Mouse (Mus musculus) midbrain, embryonic 11.5 days (tissue): ENCODE measurements around the gene Vps50. TPM values are rescaled to one million over a fixed set of nuclear protein-coding genes. Genes with fewer than 3 reads are reported as not detected.
"Not testable (repeated sequence)": the region's sequence is repeated elsewhere in the genome, so short reads cannot be mapped to it uniquely, and the experiment has no call there.

Experiments used
- ATAC-seq: fragments of 200-750 bp; cut with Nextera tagmentation; 2 replicates; pipeline ENCODE4 v1.8.0; 2017; ENCODE audit warnings: moderate TSS enrichment, moderate library complexity; ENCODE audit not compliant: low FRiP score
- DNase-seq: peaks from one replicate; pipeline ENCODE4 v3.0.0; 2015; ENCODE audit warnings: low spot score; ENCODE audit errors: missing footprints
- H3K27ac ChIP-seq: fragments of 300-500 bp; sonication (generic); 2 replicates; pipeline ENCODE4 v1.5.1; 2014; ENCODE audit warnings: low read depth, low read length
- H3K27me3 ChIP-seq: fragments of 300-500 bp; sonication (generic); 2 replicates; pipeline ENCODE4 v1.6.1; 2014; ENCODE audit warnings: mild to moderate bottlenecking, low read length, moderate library complexity, mixed read lengths; ENCODE audit not compliant: control insufficient read depth, insufficient read depth
- H3K36me3 ChIP-seq: fragments of 300-500 bp; sonication (generic); 2 replicates; pipeline ENCODE4 v1.6.1; 2014; ENCODE audit warnings: mild to moderate bottlenecking, low read length, moderate library complexity, mixed read lengths; ENCODE audit not compliant: control insufficient read depth, insufficient read depth
- H3K4me1 ChIP-seq: fragments of 300-500 bp; sonication (generic); 2 replicates; pipeline ENCODE4 v1.6.1; 2014; ENCODE audit warnings: low read length; ENCODE audit not compliant: control insufficient read depth, insufficient read depth
- H3K4me2 ChIP-seq: fragments of 300-500 bp; sonication (generic); 2 replicates; pipeline ENCODE4 v1.6.1; 2014; ENCODE audit warnings: mild to moderate bottlenecking, moderate library complexity
- H3K4me3 ChIP-seq: fragments of 300-500 bp; sonication (generic); 2 replicates; pipeline ENCODE4 v1.5.1; 2014; ENCODE audit warnings: low read depth, low read length
- H3K9ac ChIP-seq: fragments of 300-500 bp; sonication (generic); 2 replicates; pipeline ENCODE4 v1.6.1; 2014; ENCODE audit warnings: low read length
- H3K9me3 ChIP-seq: fragments of 300-500 bp; sonication (generic); 2 replicates; pipeline ENCODE4 v1.6.1; 2016; ENCODE audit warnings: low read length; ENCODE audit not compliant: control insufficient read depth
- WGBS: fragments of 180-500 bp; shearing (Covaris S2); extraction: QIAGEN DNeasy Blood & Tissue Kit; methylation state at CpG from one replicate; pipeline ENCODE4 v1.1.7; 2014; 5-methylcytosine and 5-hydroxymethylcytosine counted together
- polyA plus RNA-seq: library from polyadenylated mRNA; unstranded; fragments of >200 nt; fragmentation: Nextera tagmentation; extraction: Ambion mirVana; gene quantifications from 2 replicates; pipeline ENCODE4 v1.2.1, GENCODE M21; 2014

Gene Vps50
- polyA plus RNA-seq, 1 experiment from 2014 or later, result 42.1 TPM

GRCm38 (mm10) chr6:3544970-3545369 is 46.8 kb downstream of the Vps50 start:
- Histone ChIP-seq H3K4me3 (no peak overlapping the region), H3K9ac (no peak overlapping the region), H3K36me3 (no peaks in the 10 kb centered on the region), H3K4me2 (no peak overlapping the region), H3K27me3 (no peaks in the 10 kb centered on the region), H3K4me1 (no peaks in the 10 kb centered on the region), H3K27ac (no peak overlapping the region), H3K9me3 (no peaks in the 10 kb centered on the region)
- ATAC-seq (no peak), DNase-seq (no peak)
- 48% methylated on average over 1 of the region's 1 CpGs for WGBS

GRCm38 (mm10) chr6:3548959-3549358 is 50.8 kb downstream of the Vps50 start:
- H3K9me3 ChIP-seq, result no peaks in the 10 kb centered on the region
- ATAC-seq (no peak), DNase-seq (no peak)
- no peaks in the 10 kb centered on the region; the same call in 1 of the 2 replicates for H3K36me3 ChIP-seq
- H3K4me3 ChIP-seq, result no peak overlapping the region
- no peaks in the 10 kb centered on the region for H3K27me3 ChIP-seq
- no peak overlapping the region for H3K4me2 ChIP-seq
- H3K4me1 ChIP-seq, result no peaks in the 10 kb centered on the region
- WGBS, result 70% methylated on average over 3 of the region's 3 CpGs
- no peak overlapping the region for H3K9ac ChIP-seq
- H3K27ac ChIP-seq, result no peak overlapping the region

- Histone ChIP-seq H3K9ac (no peak overlapping the region), H3K4me1 (no peaks in the 10 kb centered on the region), H3K4me2 (no peak overlapping the region), H3K4me3 (no peak overlapping the region), H3K9me3 (no peaks in the 10 kb centered on the region), H3K36me3 (no peaks in the 10 kb centered on the region; the same call in 1 of the 2 replicates), H3K27ac (no peak overlapping the region), H3K27me3 (no peaks in the 10 kb centered on the region)
- 98% methylated on average over 1 of the region's 1 CpGs for WGBS
- DNase-seq (no peak), ATAC-seq (no peak)
Observed at GRCm38 (mm10) chr6:3549992-3550391, 51.8 kb downstream of the Vps50 start.

- H3K4me2 ChIP-seq, H3K4me1 ChIP-seq, H3K9me3 ChIP-seq, DNase-seq, H3K9ac ChIP-seq, H3K27ac ChIP-seq, ATAC-seq, H3K36me3 ChIP-seq, H3K4me3 ChIP-seq, H3K27me3 ChIP-seq: not testable (repeated sequence)
- WGBS, result 88% methylated on average over 9 of the region's 9 CpGs
Observed at GRCm38 (mm10) chr6:3552681-3553080, 54.5 kb downstream of the Vps50 start.

GRCm38 (mm10) chr6:3557177-3557576 is 59.0 kb downstream of the Vps50 start:
- DNase-seq (no peak), ATAC-seq (no peak)
- Histone ChIP-seq H3K9ac (no peak overlapping the region), H3K36me3 (no peaks in the 10 kb centered on the region), H3K27ac (no peak overlapping the region), H3K4me1 (no peaks in the 10 kb centered on the region), H3K4me2 (no peak overlapping the region), H3K27me3 (no peaks in the 10 kb centered on the region), H3K9me3 (no peaks in the 10 kb centered on the region), H3K4me3 (no peak overlapping the region)
- WGBS, result 86% methylated on average over 4 of the region's 4 CpGs

- Histone ChIP-seq H3K4me3 (no peak overlapping the region), H3K36me3 (no peaks in the 10 kb centered on the region), H3K27ac (no peak overlapping the region), H3K4me1 (no peaks in the 10 kb centered on the region), H3K4me2 (no peak overlapping the region), H3K9me3 (no peaks in the 10 kb centered on the region), H3K9ac (no peak overlapping the region), H3K27me3 (no peaks in the 10 kb centered on the region)
- ATAC-seq (no peak), DNase-seq (no peak)
- 69% methylated on average over 5 of the region's 5 CpGs for WGBS
Observed at GRCm38 (mm10) chr6:3560009-3560408, 61.8 kb downstream of the Vps50 start.

GRCm38 (mm10) chr6:3562301-3562700 is 64.1 kb downstream of the Vps50 start:
- ATAC-seq (no peak), DNase-seq (peak; percentile 49)
- Histone ChIP-seq H3K9me3 (no peaks in the 10 kb centered on the region), H3K27ac (no peak overlapping the region), H3K9ac (no peak overlapping the region), H3K4me3 (no peak overlapping the region), H3K27me3 (no peaks in the 10 kb centered on the region), H3K36me3 (no peaks in the 10 kb centered on the region), H3K4me2 (no peak overlapping the region), H3K4me1 (no peaks in the 10 kb centered on the region)

- H3K4me1 ChIP-seq, DNase-seq, H3K27ac ChIP-seq, H3K36me3 ChIP-seq, H3K27me3 ChIP-seq, H3K4me3 ChIP-seq, ATAC-seq, H3K9me3 ChIP-seq, H3K4me2 ChIP-seq, H3K9ac ChIP-seq: not testable (repeated sequence)
Observed at GRCm38 (mm10) chr6:3564118-3564517, 65.9 kb downstream of the Vps50 start.

- Histone ChIP-seq H3K4me3 (no peak overlapping the region), H3K4me2 (no peak overlapping the region), H3K36me3 (no peaks in the 10 kb centered on the region), H3K27ac (no peak overlapping the region), H3K27me3 (no peaks in the 10 kb centered on the region), H3K9ac (no peak overlapping the region), H3K9me3 (no peaks in the 10 kb centered on the region), H3K4me1 (no peaks in the 10 kb centered on the region)
- DNase-seq (no peak), ATAC-seq (no peak)
- 100% methylated on average over 4 of the region's 4 CpGs for WGBS
Observed at GRCm38 (mm10) chr6:3565005-3565404, 66.8 kb downstream of the Vps50 start.

- ATAC-seq (no peak), DNase-seq (no peak)
- no peaks in the 10 kb centered on the region for H3K9me3 ChIP-seq
- no peaks in the 10 kb centered on the region for H3K4me1 ChIP-seq
- 90% methylated on average over 1 of the region's 1 CpGs for WGBS
- H3K4me2 ChIP-seq, result no peak overlapping the region
- H3K9ac ChIP-seq, result no peak overlapping the region
- no peak overlapping the region for H3K27ac ChIP-seq
- no peaks in the 10 kb centered on the region for H3K27me3 ChIP-seq
- no peaks in the 10 kb centered on the region for H3K36me3 ChIP-seq
- H3K4me3 ChIP-seq, result no peak overlapping the region
Observed at GRCm38 (mm10) chr6:3565667-3566066, 67.5 kb downstream of the Vps50 start.
